Mouse (Mus musculus): ENCODE results near the gene Kif1b.

Gene Kif1b

DNA sequence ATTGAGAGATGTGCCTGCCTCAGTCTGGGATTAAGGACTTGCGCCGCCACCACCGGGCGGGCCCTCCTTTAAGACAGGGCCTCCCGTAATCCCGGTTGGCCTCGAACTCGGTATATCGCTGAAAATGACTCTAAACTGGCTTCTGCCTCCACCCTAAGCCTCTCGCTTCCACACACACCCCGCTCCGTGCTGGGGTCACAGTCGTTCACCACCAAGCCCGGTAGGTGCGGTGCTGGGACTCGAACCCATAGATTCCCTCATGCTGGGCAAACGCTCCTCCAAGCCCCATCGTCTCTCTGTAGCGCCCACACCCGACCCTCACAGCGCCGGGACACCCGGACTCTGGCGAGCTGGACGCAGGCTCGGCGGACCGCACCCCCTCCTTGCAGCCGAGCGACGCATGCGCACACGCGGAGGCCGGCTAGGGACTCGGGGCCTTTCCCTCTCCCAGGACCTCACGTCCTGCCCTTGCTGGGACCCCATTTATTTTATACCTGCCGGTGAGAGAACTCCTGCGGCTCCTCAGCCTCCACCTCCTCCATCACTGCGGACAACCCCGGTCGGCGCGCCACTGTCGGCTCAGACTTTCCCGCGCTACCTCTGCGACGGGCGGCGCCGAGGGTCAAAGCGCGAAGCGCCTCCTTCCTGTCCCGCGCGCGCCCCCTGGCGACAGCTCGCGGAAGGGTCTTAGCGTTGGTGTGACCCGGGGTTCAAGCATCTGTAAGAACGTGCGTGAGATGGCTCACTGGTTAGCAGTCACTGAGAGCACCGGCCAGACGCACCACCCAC is 170.3 kb downstream of the Kif1b start, which contains the start of gene Cenps:
Gene Cenps, minus strand, starts transcription at position 648 of the 789 bp plus-strand sequence.
- DNase-seq (ENCODE audit: low read depth, low spot score) = peak; percentile 88

DNA sequence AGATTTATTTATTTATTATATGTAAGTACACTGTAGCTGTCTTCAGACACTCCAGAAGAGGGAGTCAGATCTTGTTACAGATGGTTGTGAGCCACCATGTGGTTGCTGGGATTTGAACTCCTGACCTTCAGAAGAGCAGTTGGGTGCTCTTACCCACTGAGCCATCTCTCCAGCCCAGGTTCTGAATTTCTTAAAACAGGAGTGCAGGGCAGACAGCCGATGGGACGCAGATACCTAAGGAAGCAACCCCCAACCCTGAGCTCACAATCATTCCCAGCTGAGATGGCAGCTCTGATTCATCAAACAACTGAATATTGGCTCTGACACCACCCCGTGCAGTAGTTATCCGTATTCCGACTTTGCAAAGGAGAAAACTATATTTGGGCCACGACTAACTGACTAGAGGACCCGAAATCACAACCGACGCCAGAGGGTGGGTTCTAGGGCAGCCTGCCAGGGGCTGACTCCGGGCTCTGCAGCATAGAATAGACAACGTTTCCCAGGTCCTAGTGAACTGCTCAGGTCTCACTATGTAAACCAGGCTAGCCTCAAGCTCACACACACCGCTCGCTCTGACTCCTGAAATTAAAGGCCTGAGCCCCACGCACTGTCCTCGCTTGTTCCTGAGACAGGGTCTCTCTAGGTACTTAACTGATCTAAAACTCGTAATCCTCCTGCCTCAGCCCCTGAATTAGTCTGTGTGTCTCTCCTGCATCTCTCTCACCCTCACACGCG is 171.2 kb downstream of the Kif1b start:
- DNase-seq (ENCODE audit: low read depth, low spot score) = no peak

DNA sequence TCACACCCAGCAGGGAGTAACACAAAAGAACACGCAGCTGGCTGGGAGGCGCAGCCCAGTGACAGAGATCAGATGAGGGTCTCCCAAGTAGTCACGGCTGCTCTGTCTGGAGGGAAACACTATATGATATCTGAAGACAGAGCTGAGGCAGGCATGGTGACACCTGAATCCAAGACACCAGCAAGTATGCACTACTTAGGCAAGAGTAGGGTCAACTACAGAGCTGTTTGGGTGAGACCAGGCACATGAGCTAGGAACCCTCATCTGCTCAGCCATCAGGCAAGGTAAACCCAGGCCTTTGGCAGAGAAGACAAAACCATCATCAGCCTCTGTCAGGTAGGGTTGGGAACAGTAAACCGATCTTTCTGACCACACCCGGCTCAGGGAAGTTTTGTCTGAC is 174.1 kb downstream of the Kif1b start:
- DNase-seq (ENCODE audit: low read depth, low spot score) = no peak

DNA sequence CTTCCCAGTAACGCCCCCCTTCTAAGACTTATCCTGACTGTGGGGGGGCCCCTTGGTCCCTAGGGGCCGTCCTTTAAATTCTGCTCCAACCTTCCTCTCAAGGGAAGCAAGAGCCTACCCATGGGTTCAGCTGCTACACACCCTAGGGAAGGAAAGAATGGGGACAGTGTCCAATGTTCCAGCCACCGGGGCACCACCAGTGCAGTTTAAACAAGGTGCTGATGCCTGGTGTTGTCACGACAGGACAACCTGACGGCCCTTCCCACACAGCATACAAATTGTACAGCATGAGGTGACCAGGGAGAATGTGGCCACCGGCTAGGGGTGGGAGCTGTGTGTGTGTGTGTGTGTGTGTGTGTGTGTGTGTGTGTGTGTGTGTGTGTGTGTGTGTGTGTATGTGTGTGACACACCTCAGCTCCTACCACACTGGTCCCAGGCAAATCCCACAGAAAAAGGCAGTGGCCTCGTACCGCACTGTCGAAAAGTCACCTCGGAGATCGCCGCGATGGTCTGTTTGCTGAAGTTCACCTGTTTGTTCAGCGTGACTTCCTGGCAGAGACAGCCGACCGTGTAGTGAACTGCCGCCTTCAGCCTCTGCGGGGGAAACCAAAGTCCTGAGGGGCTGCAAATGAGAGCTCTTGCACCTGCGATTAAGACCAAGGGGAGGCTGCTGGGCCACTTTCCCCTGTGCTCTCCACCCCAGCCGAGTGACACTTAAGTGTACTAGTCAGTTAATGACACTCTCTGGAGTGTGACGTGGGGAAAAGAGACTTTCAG is 175.5 kb downstream of the Kif1b start:
- no peak for DNase-seq (ENCODE audit: low read depth, low spot score)

DNA sequence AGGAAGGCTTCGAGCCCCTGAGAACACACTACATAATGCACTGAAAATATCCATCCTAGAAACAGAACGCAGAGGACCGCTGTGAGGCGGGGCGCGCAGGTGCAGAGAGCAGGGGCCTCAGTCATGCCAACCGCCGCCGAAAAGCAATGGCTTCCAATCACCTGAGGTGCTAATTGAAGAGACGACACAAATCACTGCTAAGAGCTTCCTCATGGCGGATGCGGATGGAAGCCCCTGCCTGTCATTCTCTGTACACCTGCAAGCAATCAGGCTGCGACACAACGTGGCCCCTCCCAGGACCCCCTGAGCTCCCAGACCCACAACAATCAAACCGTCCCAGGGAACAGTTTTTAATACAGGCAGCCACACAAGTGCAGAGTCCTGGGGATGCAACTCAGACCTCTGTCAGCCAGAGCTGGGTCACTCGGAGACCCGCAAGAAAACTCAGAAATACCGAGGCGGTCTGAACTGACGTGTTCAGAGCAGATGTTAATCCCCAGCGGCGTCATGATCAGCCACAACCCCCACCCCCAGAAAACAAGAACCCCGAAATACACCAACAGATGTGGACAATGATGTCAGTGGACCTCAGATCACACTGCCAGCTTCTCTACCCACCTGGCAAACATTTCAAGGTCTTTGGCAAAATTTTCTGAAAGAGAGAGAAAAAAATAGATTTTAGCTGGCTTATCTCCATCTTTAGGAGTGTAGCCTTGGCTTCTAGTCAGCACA is 176.3 kb downstream of the Kif1b start:
- DNase-seq (ENCODE audit: low read depth, low spot score) = no peak

DNA sequence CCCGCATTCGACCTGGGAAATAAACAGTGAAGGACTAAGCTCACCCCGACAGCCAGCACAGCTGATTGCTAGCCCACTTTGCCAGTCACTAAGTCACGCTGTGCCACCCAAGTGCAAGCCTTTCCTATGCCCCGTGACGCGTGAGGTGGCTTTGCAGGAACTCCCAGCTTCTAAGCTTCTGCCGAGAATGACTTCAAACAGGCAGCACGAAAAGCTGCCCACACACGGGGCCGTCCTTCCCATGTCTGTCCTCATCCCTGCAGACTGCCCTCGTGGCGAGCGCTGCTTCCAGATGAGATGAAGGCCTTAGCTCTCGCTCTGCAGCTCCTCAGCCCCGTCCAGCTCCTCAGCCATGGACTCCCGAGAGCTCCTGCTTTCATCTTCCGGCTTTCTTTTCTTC is 179.0 kb downstream of the Kif1b start:
- no peak for DNase-seq (ENCODE audit: low read depth, low spot score)

DNA sequence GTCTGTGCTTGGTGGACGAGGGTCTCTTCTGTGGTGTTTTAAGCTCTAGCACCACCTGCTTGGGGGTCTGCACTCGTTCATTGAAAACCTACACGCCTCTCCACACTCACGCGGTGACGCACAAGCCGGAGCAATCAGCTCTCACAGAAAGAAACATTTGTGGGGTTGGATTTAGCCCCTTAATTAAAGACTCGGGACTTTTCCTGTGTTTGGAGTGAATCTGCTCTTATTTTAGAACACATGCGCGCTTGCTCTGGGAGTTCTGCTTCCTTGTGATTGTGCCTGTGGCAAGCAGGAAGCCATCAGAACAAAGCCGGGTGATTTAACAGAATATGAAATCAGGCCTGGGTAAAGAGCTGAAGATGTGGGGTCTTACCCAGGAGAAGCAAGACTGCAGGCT is 180.8 kb downstream of the Kif1b start, which contains the start of gene Cort:
Gene Cort, minus strand, starts transcription at position 101 of the 400 bp plus-strand sequence.
- no peak for DNase-seq (ENCODE audit: low read depth, low spot score)
